Mouse (Mus musculus): ENCODE data around the gene Acadm. TPM values are rescaled to one million over a fixed set of nuclear protein-coding genes. Genes with fewer than 3 reads are reported as not detected.

Acadm gene
- polyA plus RNA-seq, 1 experiment from 2014 or later: 37.1 TPM

- WGBS: 78% methylated on average over 8 of the region's 8 CpGs
- H3K4me2 ChIP-seq: no peak overlapping the region
These were observed 4.4 kb downstream of the Acadm start for GRCm38 (mm10) chr3:153940021-153940420.

DNA sequence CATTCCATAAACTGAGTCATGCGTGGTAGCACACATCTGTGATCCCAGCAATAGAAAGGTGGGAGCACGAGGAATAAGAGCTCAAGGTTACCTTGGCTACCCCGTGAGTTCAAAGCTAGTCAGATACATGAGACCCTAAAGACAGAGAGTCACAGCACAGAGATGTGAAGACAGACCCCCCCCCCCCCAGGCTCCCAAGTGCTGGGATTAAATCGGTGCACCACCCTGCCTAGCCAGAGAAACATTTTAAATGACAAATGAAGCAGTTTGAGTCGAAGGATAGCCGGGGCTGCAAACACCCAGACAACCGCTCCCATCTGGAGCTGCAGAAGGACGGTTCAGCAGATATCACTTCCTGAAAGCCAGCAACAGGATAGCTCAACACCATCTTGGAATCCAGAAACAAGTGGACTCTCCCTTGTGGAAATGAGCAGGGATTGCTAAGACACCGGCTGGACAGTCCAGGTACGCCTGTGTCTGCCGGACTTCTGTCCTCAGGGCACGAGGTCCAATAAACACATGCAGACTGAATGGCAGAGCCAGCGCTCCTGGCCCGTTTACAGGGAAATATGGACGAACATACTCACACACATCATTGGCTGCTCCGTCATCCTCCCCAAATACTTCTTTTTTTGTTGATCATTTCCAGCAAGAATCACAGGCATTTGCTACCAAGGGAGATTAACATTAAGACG, 7.2 kb downstream of the Acadm start:
- no peak for ATAC-seq
- H3K36me3 ChIP-seq (ENCODE audit: poor library complexity, severe bottlenecking): peaks cover 33% of the 10 kb centered on the region

More at GRCm38 (mm10) chr3:153940021-153940420, 4.4 kb downstream of the Acadm start:
- H3K4me3 ChIP-seq: no peak overlapping the region
- H3K27ac ChIP-seq: no peak overlapping the region
- peaks cover 18% of the 10 kb centered on the region for H3K36me3 ChIP-seq (ENCODE audit: poor library complexity, severe bottlenecking)
- H3K4me1 ChIP-seq: peaks cover 21% of the 10 kb centered on the region
- no peak overlapping the region for H3K9ac ChIP-seq
- ATAC-seq: no peak
- no peaks in the 10 kb centered on the region for H3K9me3 ChIP-seq (replicated peaks)
- H3K27me3 ChIP-seq: no peaks in the 10 kb centered on the region

DNA sequence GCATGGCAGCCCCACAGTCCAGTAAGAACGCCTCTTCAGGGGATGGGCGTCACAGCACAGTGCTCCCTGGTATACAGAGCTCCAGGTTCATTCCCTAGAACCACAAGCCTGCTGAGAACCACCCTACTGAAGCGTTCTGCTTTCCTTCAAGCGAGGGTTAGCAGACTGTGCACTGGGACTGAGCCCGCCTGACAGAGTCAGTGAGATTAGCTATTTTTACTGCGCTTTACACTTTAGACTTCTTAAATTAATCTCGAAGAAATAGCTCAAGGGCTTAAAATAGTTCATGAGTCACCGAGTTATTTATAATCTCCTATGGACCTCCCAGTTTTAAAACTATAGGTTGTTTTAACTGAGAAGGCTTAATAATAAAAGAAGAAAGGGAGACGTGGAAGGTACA, 8.6 kb downstream of the Acadm start:
- H3K9ac ChIP-seq: no peak overlapping the region
- no peaks in the 10 kb centered on the region for H3K27me3 ChIP-seq
- no peak overlapping the region for H3K27ac ChIP-seq
- H3K9me3 ChIP-seq (replicated peaks): no peaks in the 10 kb centered on the region
- no peak for ATAC-seq
- no peaks in the 10 kb centered on the region for H3K4me1 ChIP-seq
- peaks cover 41% of the 10 kb centered on the region for H3K36me3 ChIP-seq (ENCODE audit: poor library complexity, severe bottlenecking)
- H3K4me3 ChIP-seq: no peak overlapping the region
- 93% methylated on average over 9 of the region's 9 CpGs for WGBS
- H3K4me2 ChIP-seq: no peak overlapping the region

More for the DNA sequence above, 7.2 kb downstream of the Acadm start:
- H3K27me3 ChIP-seq: no peaks in the 10 kb centered on the region
- no peak overlapping the region for H3K27ac ChIP-seq
- no peak overlapping the region for H3K4me2 ChIP-seq
- H3K4me3 ChIP-seq: no peak overlapping the region
- H3K9ac ChIP-seq: no peak overlapping the region
- no peaks in the 10 kb centered on the region for H3K4me1 ChIP-seq
- WGBS: 94% methylated on average over 17 of the region's 17 CpGs
- H3K9me3 ChIP-seq (replicated peaks): no peaks in the 10 kb centered on the region

DNA sequence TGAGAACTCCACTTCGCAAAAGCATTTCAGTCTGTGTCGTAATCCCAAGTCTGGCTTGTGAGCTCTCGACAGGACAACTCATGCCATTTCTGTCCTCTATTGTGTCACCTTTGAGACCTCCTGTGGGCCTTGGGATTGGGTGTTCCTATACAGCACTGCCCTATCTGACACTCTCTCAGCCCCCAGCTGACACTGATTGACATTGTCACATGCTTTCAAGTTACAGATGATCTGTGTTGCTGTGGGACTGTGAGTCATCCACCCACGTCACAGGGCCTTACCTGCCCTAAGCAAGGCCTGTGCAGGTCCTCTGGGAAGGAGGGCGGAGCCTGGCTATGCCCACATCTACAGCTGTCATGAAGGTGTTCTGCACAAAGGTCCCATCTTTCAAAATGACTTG, 12.0 kb downstream of the Acadm start:
- no peak overlapping the region for H3K4me3 ChIP-seq
- peaks cover 66% of the 10 kb centered on the region for H3K36me3 ChIP-seq (ENCODE audit: poor library complexity, severe bottlenecking)
- H3K27me3 ChIP-seq: no peaks in the 10 kb centered on the region
- WGBS: 92% methylated on average over 5 of the region's 5 CpGs
- no peak overlapping the region for H3K4me2 ChIP-seq
- H3K27ac ChIP-seq: no peak overlapping the region
- H3K9ac ChIP-seq: no peak overlapping the region
- no peak for ATAC-seq
- H3K4me1 ChIP-seq: no peaks in the 10 kb centered on the region
- H3K9me3 ChIP-seq (replicated peaks): no peaks in the 10 kb centered on the region

DNA sequence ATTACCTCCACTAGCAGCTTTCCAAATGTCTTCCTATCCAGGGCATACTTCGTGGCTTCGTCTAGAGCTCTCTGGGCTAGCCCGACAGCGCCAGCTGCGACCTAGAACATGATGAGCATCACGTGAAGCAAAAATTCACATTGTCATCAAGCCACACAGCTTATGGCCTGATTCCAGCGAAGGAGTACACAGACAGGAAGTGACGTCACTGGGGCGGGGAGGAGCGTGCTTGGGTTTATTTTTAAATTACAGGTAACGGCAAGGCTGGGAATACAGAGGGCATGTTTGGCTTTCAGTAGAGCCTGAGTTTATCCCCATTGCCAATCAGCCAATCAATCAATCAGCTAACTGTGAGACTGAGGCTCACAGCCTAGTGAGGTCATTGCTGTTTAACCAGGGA, 14.9 kb downstream of the Acadm start:
- H3K36me3 ChIP-seq (ENCODE audit: poor library complexity, severe bottlenecking): peaks cover 60% of the 10 kb centered on the region
- no peak for ATAC-seq

DNA sequence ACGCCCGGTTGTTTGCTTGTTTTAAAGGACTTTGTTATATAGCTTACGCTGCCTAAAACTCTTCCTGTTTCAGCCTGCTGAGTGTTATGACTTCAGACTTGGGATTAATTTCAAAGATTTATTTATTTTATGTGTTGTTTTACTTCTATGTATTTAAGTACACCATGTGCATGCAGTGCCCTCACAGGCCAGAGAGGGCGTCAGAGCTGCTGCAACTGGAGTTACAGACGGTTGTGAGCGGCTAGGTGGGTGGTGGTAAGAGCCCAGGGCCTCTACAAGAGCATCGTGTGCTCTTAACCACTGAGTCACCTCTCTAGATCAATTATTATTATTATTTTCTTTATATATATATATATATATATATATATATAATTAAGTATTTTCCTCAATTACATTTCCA, 18.1 kb downstream of the Acadm start:
- Histone ChIP-seq H3K27me3 (no peaks in the 10 kb centered on the region), H3K9ac (no peak overlapping the region), H3K4me2 (no peak overlapping the region), H3K4me1 (no peaks in the 10 kb centered on the region), H3K9me3 (replicated peaks) (no peaks in the 10 kb centered on the region), H3K36me3 (ENCODE audit: poor library complexity, severe bottlenecking) (peaks cover 53% of the 10 kb centered on the region), H3K27ac (no peak overlapping the region), H3K4me3 (no peak overlapping the region)
- 88% methylated on average over 7 of the region's 7 CpGs for WGBS
- ATAC-seq: no peak

More for the DNA sequence above, 14.9 kb downstream of the Acadm start:
- no peaks in the 10 kb centered on the region for H3K4me1 ChIP-seq
- no peak overlapping the region for H3K4me3 ChIP-seq
- no peak overlapping the region for H3K27ac ChIP-seq
- 95% methylated on average over 11 of the region's 11 CpGs for WGBS
- no peaks in the 10 kb centered on the region for H3K27me3 ChIP-seq
- H3K9ac ChIP-seq: no peak overlapping the region
- H3K4me2 ChIP-seq: no peak overlapping the region
- no peaks in the 10 kb centered on the region for H3K9me3 ChIP-seq (replicated peaks)

DNA sequence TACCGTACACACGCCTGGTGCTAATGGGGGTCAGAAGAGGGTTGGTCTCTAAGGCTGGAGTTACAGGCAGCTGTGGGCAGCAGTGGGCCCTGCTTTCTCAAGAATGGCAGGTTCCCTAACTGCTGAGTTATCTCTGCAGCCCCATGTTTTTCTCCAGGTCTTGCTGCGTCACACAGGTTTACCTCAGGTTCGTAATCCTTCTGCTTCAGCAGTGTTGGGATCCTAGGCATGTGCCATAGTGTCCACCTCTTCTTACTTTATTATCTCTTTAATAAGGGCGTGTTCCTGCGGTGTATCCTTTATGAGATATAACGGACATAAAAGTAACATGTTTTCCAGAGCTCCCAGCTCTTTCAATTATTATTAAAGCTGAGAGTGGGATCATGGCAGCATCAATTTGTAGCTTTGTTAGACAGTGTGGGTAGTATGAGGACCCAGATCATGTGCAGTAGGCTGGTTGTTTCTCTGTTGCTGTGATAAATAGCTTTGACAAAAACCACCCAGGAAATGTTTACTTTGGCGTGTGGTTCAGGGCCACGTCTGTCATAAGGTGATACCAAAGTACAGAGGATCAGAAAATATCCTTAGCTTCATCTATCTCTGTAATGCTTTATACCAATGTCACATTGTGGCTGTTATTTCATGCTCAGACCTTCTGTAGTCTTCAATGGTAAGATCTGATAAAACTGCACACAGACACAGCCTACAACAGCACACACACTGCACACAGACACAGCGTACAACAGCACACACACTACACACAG, 23.1 kb downstream of the Acadm start:
- ATAC-seq: no peak
- WGBS: 95% methylated on average over 10 of the region's 10 CpGs
- Histone ChIP-seq H3K9me3 (replicated peaks) (no peaks in the 10 kb centered on the region), H3K27me3 (no peaks in the 10 kb centered on the region), H3K9ac (no peak overlapping the region), H3K27ac (no peak overlapping the region), H3K4me2 (no peak overlapping the region), H3K4me3 (no peak overlapping the region), H3K36me3 (ENCODE audit: poor library complexity, severe bottlenecking) (peaks cover 28% of the 10 kb centered on the region), H3K4me1 (no peaks in the 10 kb centered on the region)

GRCm38 (mm10) chr3:153917200-153917599, 27.2 kb downstream of the Acadm start:
- H3K9me3 ChIP-seq (replicated peaks): no peaks in the 10 kb centered on the region
- no peak overlapping the region for H3K4me3 ChIP-seq
- ATAC-seq: no peak
- H3K9ac ChIP-seq: no peak overlapping the region; the same call in 1 of the 2 replicates
- no peaks in the 10 kb centered on the region for H3K27me3 ChIP-seq
- WGBS: 6% methylated on average over 1 of the region's 1 CpGs
- peaks cover 8% of the 10 kb centered on the region; the same call in 1 of the 2 replicates for H3K36me3 ChIP-seq (ENCODE audit: poor library complexity, severe bottlenecking)
- no peak overlapping the region for H3K27ac ChIP-seq
- peaks cover 5% of the 10 kb centered on the region; the same call in 1 of the 2 replicates for H3K4me1 ChIP-seq
- no peak overlapping the region for H3K4me2 ChIP-seq

GRCm38 (mm10) chr3:153913510-153914243, 30.8 kb downstream of the Acadm start:
- Histone ChIP-seq H3K4me1 (peaks cover 40% of the 10 kb centered on the region), H3K9me3 (replicated peaks) (no peaks in the 10 kb centered on the region), H3K4me3 (peak overlapping the region; percentile 92), H3K27ac (peak overlapping the region; percentile 85), H3K36me3 (ENCODE audit: poor library complexity, severe bottlenecking) (peaks cover 28% of the 10 kb centered on the region), H3K27me3 (no peaks in the 10 kb centered on the region), H3K9ac (peak overlapping the region; percentile 98; the same call in 1 of the 2 replicates), H3K4me2 (peak overlapping the region; percentile 93)
- no peak for ATAC-seq
- 66% methylated on average over 6 of the region's 6 CpGs for WGBS

DNA sequence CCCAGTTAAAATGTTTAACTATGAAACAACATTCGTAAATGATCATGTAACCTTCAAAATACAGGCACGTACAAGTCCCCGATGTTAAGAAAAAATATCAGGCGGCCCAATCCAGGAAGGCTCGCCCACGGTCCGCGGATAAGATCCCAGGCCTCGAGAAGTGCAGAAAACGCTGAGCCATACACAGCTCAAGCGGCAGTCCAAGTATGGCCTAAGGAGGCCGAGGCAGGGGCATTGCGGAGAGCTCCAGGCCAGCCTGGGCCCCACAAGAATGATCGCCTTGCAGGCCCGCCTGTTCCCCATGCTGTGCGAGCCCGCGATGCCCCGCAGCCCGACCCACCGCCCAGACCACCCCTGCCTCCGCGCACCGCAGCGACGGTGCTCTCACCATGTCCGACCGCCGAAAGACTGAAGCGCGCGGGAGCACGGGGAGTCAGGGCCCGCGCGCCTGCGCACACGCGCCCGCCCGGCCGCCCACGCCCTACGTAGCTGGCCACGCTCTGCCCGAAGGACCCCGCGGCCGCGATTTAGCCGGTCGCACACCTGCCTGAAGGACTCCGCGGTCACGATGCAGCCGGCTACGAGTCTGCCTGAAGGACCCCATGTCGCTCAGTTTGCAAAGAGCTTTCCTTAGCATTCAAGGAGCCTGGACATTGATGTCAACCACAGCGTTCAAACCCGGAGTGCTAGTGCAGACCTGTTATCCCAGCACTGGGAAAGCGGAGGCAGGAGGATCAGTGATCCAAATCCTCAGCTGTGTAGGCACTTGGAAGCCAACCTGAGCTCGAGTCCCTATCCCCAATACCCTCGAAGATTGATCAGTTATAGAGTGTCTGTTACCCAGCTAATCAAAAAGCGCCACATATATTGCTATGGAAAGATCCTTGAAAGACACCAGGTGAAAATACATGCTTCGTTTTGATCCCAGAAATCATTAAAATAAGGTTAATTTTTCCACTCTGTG, 31.6 kb downstream of the Acadm start, which contains the start of gene Rabggtb:
Gene Rabggtb, minus strand, starts transcription at position 464 of the 964 bp plus-strand sequence.
- WGBS: 1% methylated on average over 65 of the region's 65 CpGs
- Histone ChIP-seq H3K27me3 (no peaks in the 10 kb centered on the region), H3K4me1 (peaks cover 48% of the 10 kb centered on the region)

GRCm38 (mm10) chr3:153911882-153912440, 32.5 kb downstream of the Acadm start:
- no peaks in the 10 kb centered on the region for H3K27me3 ChIP-seq
- H3K4me3 ChIP-seq: peak overlapping the region; percentile 92
- H3K9ac ChIP-seq: peak overlapping the region; percentile 98
- H3K27ac ChIP-seq: peak overlapping the region; percentile 78; the same call in 1 of the 2 replicates
- ATAC-seq: no peak
- WGBS: 3% methylated on average over 12 of the region's 12 CpGs
- H3K9me3 ChIP-seq (replicated peaks): no peaks in the 10 kb centered on the region
- peaks cover 45% of the 10 kb centered on the region for H3K36me3 ChIP-seq (ENCODE audit: poor library complexity, severe bottlenecking)
- peaks cover 49% of the 10 kb centered on the region for H3K4me1 ChIP-seq
- peak overlapping the region; percentile 93 for H3K4me2 ChIP-seq

More for the DNA sequence above, 31.6 kb downstream of the Acadm start, which contains the start of gene Rabggtb:
- Histone ChIP-seq H3K4me3 (peak within 1 kb of the TSS; percentile 92), H3K36me3 (ENCODE audit: poor library complexity, severe bottlenecking) (peaks cover 36% of the 10 kb centered on the region), H3K9me3 (replicated peaks) (no peaks in the 10 kb centered on the region), H3K9ac (peak within 1 kb of the TSS; percentile 98), H3K4me2 (peak within 1 kb of the TSS; percentile 93), H3K27ac (peak within 1 kb of the TSS; percentile 85)
- peak; percentile 99 for ATAC-seq

Data from forebrain, embryonic 13.5 days (tissue).